Mouse (Mus musculus): ENCODE measurements around the gene Slc8a2. TPM values are rescaled to one million over a fixed set of nuclear protein-coding genes. Genes with fewer than 3 reads are reported as not detected.

Gene Slc8a2
- polyA plus RNA-seq, 1 experiment from 2014 or later = 0.42 TPM

- Histone ChIP-seq H3K9me3 (no peaks in the 10 kb centered on the region), H3K4me3 (peak overlapping the region; percentile 79), H3K4me1 (replicated peaks) (peaks cover 59% of the 10 kb centered on the region), H3K36me3 (peaks cover 11% of the 10 kb centered on the region), H3K27me3 (ENCODE audit: insufficient read depth, poor library complexity, severe bottlenecking) (peaks cover 11% of the 10 kb centered on the region; the same call in 1 of the 2 replicates), H3K27ac (peak overlapping the region; percentile 91)
- peak; percentile 88 for DNase-seq (ENCODE audit: low spot score)
- under 1% methylated on average over 38 of the region's 38 CpGs for WGBS
Observed at GRCm38 (mm10) chr7:16129846-16130691, 443 bp downstream of the Slc8a2 start.

- peaks cover 11% of the 10 kb centered on the region; the same call in 1 of the 2 replicates for H3K27me3 ChIP-seq (ENCODE audit: insufficient read depth, poor library complexity, severe bottlenecking)
- peak overlapping the region; percentile 91 for H3K27ac ChIP-seq
- peaks cover 6% of the 10 kb centered on the region; the same call in 1 of the 2 replicates for H3K36me3 ChIP-seq
- WGBS = 47% methylated on average over 13 of the region's 13 CpGs
- DNase-seq (ENCODE audit: low spot score) = no peak
- peaks cover 63% of the 10 kb centered on the region for H3K4me1 ChIP-seq (replicated peaks)
- no peaks in the 10 kb centered on the region for H3K9me3 ChIP-seq
- peak overlapping the region; percentile 79 for H3K4me3 ChIP-seq
Observed at GRCm38 (mm10) chr7:16130956-16131634, 1.5 kb downstream of the Slc8a2 start.

- Histone ChIP-seq H3K36me3 (peaks cover 6% of the 10 kb centered on the region; the same call in 1 of the 2 replicates), H3K27ac (no peak overlapping the region), H3K4me1 (replicated peaks) (peaks cover 63% of the 10 kb centered on the region), H3K9me3 (no peaks in the 10 kb centered on the region), H3K4me3 (peak overlapping the region; percentile 79; the same call in 1 of the 2 replicates), H3K27me3 (ENCODE audit: insufficient read depth, poor library complexity, severe bottlenecking) (peaks cover 11% of the 10 kb centered on the region; the same call in 1 of the 2 replicates)
- 22% methylated on average over 7 of the region's 7 CpGs for WGBS
- no peak for DNase-seq (ENCODE audit: low spot score)
Observed at GRCm38 (mm10) chr7:16132161-16132581, 2.5 kb downstream of the Slc8a2 start.

GRCm38 (mm10) chr7:16132926-16133325 lies 3.3 kb downstream of the Slc8a2 start:
- Histone ChIP-seq H3K27me3 (ENCODE audit: insufficient read depth, poor library complexity, severe bottlenecking) (peaks cover 11% of the 10 kb centered on the region; the same call in 1 of the 2 replicates), H3K9me3 (no peaks in the 10 kb centered on the region), H3K36me3 (peaks cover 6% of the 10 kb centered on the region; the same call in 1 of the 2 replicates), H3K4me3 (no peak overlapping the region), H3K4me1 (replicated peaks) (peaks cover 63% of the 10 kb centered on the region), H3K27ac (no peak overlapping the region)
- 76% methylated on average over 3 of the region's 3 CpGs for WGBS
- DNase-seq (ENCODE audit: low spot score) = no peak

- Histone ChIP-seq H3K9me3 (no peaks in the 10 kb centered on the region), H3K4me3 (no peak overlapping the region), H3K27me3 (ENCODE audit: insufficient read depth, poor library complexity, severe bottlenecking) (peaks cover 11% of the 10 kb centered on the region; the same call in 1 of the 2 replicates), H3K4me1 (replicated peaks) (peaks cover 63% of the 10 kb centered on the region), H3K36me3 (peaks cover 6% of the 10 kb centered on the region; the same call in 1 of the 2 replicates), H3K27ac (0 out of 2 replicates have a peak overlapping the region, but pooled peaks have one; percentile 16)
- 92% methylated on average over 9 of the region's 9 CpGs for WGBS
- DNase-seq (ENCODE audit: low spot score) = no peak
Observed at GRCm38 (mm10) chr7:16133691-16134090, 4.1 kb downstream of the Slc8a2 start.

- no peak overlapping the region for H3K4me3 ChIP-seq
- H3K36me3 ChIP-seq = peaks cover 14% of the 10 kb centered on the region; the same call in 1 of the 2 replicates
- no peak for DNase-seq (ENCODE audit: low spot score)
- peaks cover 11% of the 10 kb centered on the region; the same call in 1 of the 2 replicates for H3K27me3 ChIP-seq (ENCODE audit: insufficient read depth, poor library complexity, severe bottlenecking)
- H3K4me1 ChIP-seq (replicated peaks) = peaks cover 51% of the 10 kb centered on the region
- WGBS = 60% methylated on average over 7 of the region's 7 CpGs
- H3K27ac ChIP-seq = no peak overlapping the region
- H3K9me3 ChIP-seq = no peaks in the 10 kb centered on the region
Observed at GRCm38 (mm10) chr7:16134951-16135392, 5.3 kb downstream of the Slc8a2 start.

- Histone ChIP-seq H3K4me3 (no peak overlapping the region), H3K9me3 (no peaks in the 10 kb centered on the region), H3K27me3 (ENCODE audit: insufficient read depth, poor library complexity, severe bottlenecking) (peaks cover 14% of the 10 kb centered on the region), H3K27ac (no peak overlapping the region), H3K36me3 (peaks cover 16% of the 10 kb centered on the region), H3K4me1 (replicated peaks) (0 out of 2 replicates have a peak, but pooled peaks cover 7% of the 10 kb centered on the region)
- 32% methylated on average over 27 of the region's 27 CpGs for WGBS
- DNase-seq (ENCODE audit: low spot score) = no peak
Observed at GRCm38 (mm10) chr7:16146489-16147410, 17.1 kb downstream of the Slc8a2 start.

- no peak overlapping the region for H3K4me3 ChIP-seq
- no peaks in the 10 kb centered on the region for H3K9me3 ChIP-seq
- 18% methylated on average over 15 of the region's 15 CpGs for WGBS
- H3K36me3 ChIP-seq = peaks cover 11% of the 10 kb centered on the region
- H3K27ac ChIP-seq = no peak overlapping the region
- H3K4me1 ChIP-seq (replicated peaks) = 0 out of 2 replicates have a peak, but pooled peaks cover 7% of the 10 kb centered on the region
- peaks cover 14% of the 10 kb centered on the region for H3K27me3 ChIP-seq (ENCODE audit: insufficient read depth, poor library complexity, severe bottlenecking)
- DNase-seq (ENCODE audit: low spot score) = peak; percentile 65
Observed at GRCm38 (mm10) chr7:16147643-16148042, 18.0 kb downstream of the Slc8a2 start.

- peaks cover 10% of the 10 kb centered on the region for H3K36me3 ChIP-seq
- 0 out of 2 replicates have a peak, but pooled peaks cover 7% of the 10 kb centered on the region for H3K4me1 ChIP-seq (replicated peaks)
- 60% methylated on average over 5 of the region's 5 CpGs for WGBS
- H3K27me3 ChIP-seq (ENCODE audit: insufficient read depth, poor library complexity, severe bottlenecking) = peaks cover 14% of the 10 kb centered on the region
- no peak overlapping the region for H3K4me3 ChIP-seq
- H3K9me3 ChIP-seq = no peaks in the 10 kb centered on the region
- no peak overlapping the region for H3K27ac ChIP-seq
- no peak for DNase-seq (ENCODE audit: low spot score)
Observed at GRCm38 (mm10) chr7:16149241-16149640, 19.6 kb downstream of the Slc8a2 start.

GRCm38 (mm10) chr7:16150191-16151145 lies 20.8 kb downstream of the Slc8a2 start:
- WGBS = 74% methylated on average over 9 of the region's 9 CpGs
- H3K36me3 ChIP-seq = no peaks in the 10 kb centered on the region
- H3K27me3 ChIP-seq (ENCODE audit: insufficient read depth, poor library complexity, severe bottlenecking) = peaks cover 14% of the 10 kb centered on the region
- no peak for DNase-seq (ENCODE audit: low spot score)
- H3K4me1 ChIP-seq (replicated peaks) = 0 out of 2 replicates have a peak, but pooled peaks cover 7% of the 10 kb centered on the region
- H3K4me3 ChIP-seq = no peak overlapping the region
- no peaks in the 10 kb centered on the region for H3K9me3 ChIP-seq
- no peak overlapping the region for H3K27ac ChIP-seq

GRCm38 (mm10) chr7:16153522-16153921 lies 23.9 kb downstream of the Slc8a2 start:
- DNase-seq (ENCODE audit: low spot score) = peak; percentile 60
- 0 out of 2 replicates have a peak, but pooled peaks cover 5% of the 10 kb centered on the region for H3K36me3 ChIP-seq
- H3K4me3 ChIP-seq = no peak overlapping the region
- 19% methylated on average over 10 of the region's 10 CpGs for WGBS
- peaks cover 1% of the 10 kb centered on the region for H3K4me1 ChIP-seq (replicated peaks)
- H3K27ac ChIP-seq = no peak overlapping the region
- H3K9me3 ChIP-seq = no peaks in the 10 kb centered on the region
- H3K27me3 ChIP-seq (ENCODE audit: insufficient read depth, poor library complexity, severe bottlenecking) = peaks cover 18% of the 10 kb centered on the region

Data from hindbrain, embryonic 10.5 days (tissue).